Mouse (Mus musculus) stomach, embryonic 14.5 days (tissue): ENCODE results near the gene Olfr623. TPM values are rescaled to one million over a fixed set of nuclear protein-coding genes. Genes with fewer than 3 reads are reported as not detected.

Source experiments
- ATAC-seq: fragments of 200-750 bp; cut with Nextera tagmentation; 2 replicates; pipeline ENCODE4 v1.8.0; 2017; ENCODE audit warnings: low read depth, moderate TSS enrichment; ENCODE audit not compliant: insufficient number of reproducible peaks, insufficient read depth, low FRiP score
- H3K27ac ChIP-seq: fragments of 300-500 bp; sonication (generic); 2 replicates; pipeline ENCODE4 v1.5.1; 2014; ENCODE audit warnings: mild to moderate bottlenecking, low read length, moderate library complexity, mixed read lengths
- H3K27me3 ChIP-seq: fragments of 300-500 bp; sonication (generic); 2 replicates; pipeline ENCODE4 v1.6.1; 2014; ENCODE audit warnings: low read length, control low read depth, mixed read lengths; ENCODE audit not compliant: control insufficient read depth, insufficient read depth
- H3K36me3 ChIP-seq: fragments of 300-500 bp; sonication (generic); 2 replicates; pipeline ENCODE4 v1.6.1; 2014; ENCODE audit warnings: mild to moderate bottlenecking, control low read depth, low read length, moderate library complexity, mixed read lengths; ENCODE audit not compliant: control insufficient read depth, insufficient read depth
- H3K4me1 ChIP-seq: fragments of 300-500 bp; sonication (generic); 2 replicates; pipeline ENCODE4 v1.6.1; 2014; ENCODE audit warnings: low read length, control low read depth, mixed read lengths; ENCODE audit not compliant: control insufficient read depth, insufficient read depth
- H3K4me2 ChIP-seq: fragments of 300-500 bp; sonication (generic); replicated peaks from 2 replicates; pipeline ENCODE4 v1.6.1; 2014; ENCODE audit warnings: low read depth, low read length, control low read depth
- H3K4me3 ChIP-seq: fragments of 300-500 bp; sonication (generic); 2 replicates; pipeline ENCODE4 v1.5.1; 2014; ENCODE audit warnings: low read depth, low read length, control low read depth
- H3K9ac ChIP-seq: fragments of 300-500 bp; sonication (generic); replicated peaks from 2 replicates; pipeline ENCODE4 v1.6.1; 2014; ENCODE audit warnings: low read depth, mild to moderate bottlenecking, control low read depth, low read length, moderate library complexity, mixed read lengths
- H3K9me3 ChIP-seq: fragments of 300-500 bp; sonication (generic); 2 replicates; pipeline ENCODE4 v1.6.1; 2016; ENCODE audit warnings: low read depth, low read length, control low read depth; ENCODE audit not compliant: control insufficient read depth
- WGBS: fragments of 180-500 bp; shearing (Covaris S2); extraction: QIAGEN DNeasy Blood & Tissue Kit; methylation state at CpG from one replicate; pipeline ENCODE4 v1.1.7; 2014; 5-methylcytosine and 5-hydroxymethylcytosine counted together
- polyA plus RNA-seq: library from polyadenylated mRNA; unstranded; fragments of >200 nt; fragmentation: Nextera tagmentation; extraction: Ambion mirVana; gene quantifications from 2 replicates; pipeline ENCODE4 v1.2.1, GENCODE M21; 2014

Olfr623 gene
- not detected in 2 replicates for polyA plus RNA-seq

- ATAC-seq: no peak
- no peaks in the 10 kb centered on the region for H3K4me1 ChIP-seq
- H3K4me3 ChIP-seq: no peak within 1 kb of the TSS
- no peaks in the 10 kb centered on the region for H3K36me3 ChIP-seq
- no peaks in the 10 kb centered on the region for H3K9me3 ChIP-seq
- H3K4me2 ChIP-seq: no peak within 1 kb of the TSS
- H3K9ac ChIP-seq: no peak within 1 kb of the TSS
- no peak within 1 kb of the TSS for H3K27ac ChIP-seq
- no peaks in the 10 kb centered on the region for H3K27me3 ChIP-seq
These were observed at the start of gene Olfr623 for GRCm38 (mm10) chr7:103663598-103663997. Gene Olfr623, minus strand, starts transcription at chr7:103663698.

GRCm38 (mm10) chr7:103712024-103712423 lies 48.5 kb upstream of the Olfr623 start:
- 29% methylated on average over 2 of the region's 2 CpGs for WGBS
- Histone ChIP-seq H3K9ac (no peak overlapping the region), H3K27me3 (no peaks in the 10 kb centered on the region), H3K9me3 (no peaks in the 10 kb centered on the region), H3K27ac (no peak overlapping the region), H3K4me2 (no peak overlapping the region), H3K4me1 (no peaks in the 10 kb centered on the region), H3K4me3 (no peak overlapping the region), H3K36me3 (no peaks in the 10 kb centered on the region)
- ATAC-seq: no peak

GRCm38 (mm10) chr7:103699469-103699868 lies 36.0 kb upstream of the Olfr623 start:
- 90% methylated on average over 4 of the region's 4 CpGs for WGBS
- Histone ChIP-seq H3K4me3 (no peak overlapping the region), H3K27me3 (no peaks in the 10 kb centered on the region), H3K4me2 (no peak overlapping the region), H3K27ac (no peak overlapping the region), H3K4me1 (no peaks in the 10 kb centered on the region), H3K9ac (no peak overlapping the region), H3K36me3 (no peaks in the 10 kb centered on the region), H3K9me3 (no peaks in the 10 kb centered on the region)
- ATAC-seq: no peak

GRCm38 (mm10) chr7:103682420-103682819 lies 18.9 kb upstream of the Olfr623 start, which contains the start of gene Olfr625-ps1:
Gene Olfr625-ps1, plus strand, starts transcription at chr7:103682720.
- H3K4me1 ChIP-seq: no peaks in the 10 kb centered on the region
- no peak within 1 kb of the TSS for H3K27ac ChIP-seq
- no peaks in the 10 kb centered on the region for H3K27me3 ChIP-seq
- no peak within 1 kb of the TSS for H3K4me2 ChIP-seq
- H3K36me3 ChIP-seq: no peaks in the 10 kb centered on the region
- H3K9me3 ChIP-seq: no peaks in the 10 kb centered on the region
- no peak within 1 kb of the TSS for H3K4me3 ChIP-seq
- ATAC-seq: no peak
- H3K9ac ChIP-seq: no peak within 1 kb of the TSS

- 83% methylated on average over 2 of the region's 2 CpGs for WGBS
These were observed 7.6 kb upstream of the Olfr623 start, which contains the start of gene Olfr624 for GRCm38 (mm10) chr7:103671091-103671490. Gene Olfr624, minus strand, starts transcription at chr7:103671191.

GRCm38 (mm10) chr7:103644070-103644469 lies 19.4 kb downstream of the Olfr623 start:
- no peak overlapping the region for H3K4me2 ChIP-seq
- no peak overlapping the region for H3K4me3 ChIP-seq
- no peak overlapping the region for H3K9ac ChIP-seq
- H3K9me3 ChIP-seq: no peaks in the 10 kb centered on the region
- H3K4me1 ChIP-seq: no peaks in the 10 kb centered on the region
- no peak overlapping the region for H3K27ac ChIP-seq
- 69% methylated on average over 4 of the region's 4 CpGs for WGBS
- H3K36me3 ChIP-seq: no peaks in the 10 kb centered on the region
- H3K27me3 ChIP-seq: no peaks in the 10 kb centered on the region
- no peak for ATAC-seq

More at GRCm38 (mm10) chr7:103671091-103671490, 7.6 kb upstream of the Olfr623 start, which contains the start of gene Olfr624:
- Histone ChIP-seq H3K36me3 (no peaks in the 10 kb centered on the region), H3K9ac (no peak within 1 kb of the TSS), H3K4me3 (no peak within 1 kb of the TSS), H3K4me2 (no peak within 1 kb of the TSS), H3K27ac (no peak within 1 kb of the TSS), H3K27me3 (no peaks in the 10 kb centered on the region), H3K4me1 (no peaks in the 10 kb centered on the region), H3K9me3 (no peaks in the 10 kb centered on the region)
- ATAC-seq: no peak

- Histone ChIP-seq H3K4me2 (no peak within 1 kb of the TSS), H3K9me3 (no peaks in the 10 kb centered on the region), H3K36me3 (no peaks in the 10 kb centered on the region), H3K27me3 (no peaks in the 10 kb centered on the region), H3K4me1 (no peaks in the 10 kb centered on the region), H3K9ac (no peak within 1 kb of the TSS), H3K4me3 (no peak within 1 kb of the TSS), H3K27ac (no peak within 1 kb of the TSS)
- no peak for ATAC-seq
- WGBS: 86% methylated on average over 1 of the region's 1 CpGs
These were observed 20.9 kb downstream of the Olfr623 start, which contains the start of gene Olfr622 for GRCm38 (mm10) chr7:103642602-103643001. Gene Olfr622, minus strand, starts transcription at chr7:103642702.

GRCm38 (mm10) chr7:103636795-103637194 lies 26.7 kb downstream of the Olfr623 start:
- Histone ChIP-seq H3K4me1 (no peaks in the 10 kb centered on the region), H3K36me3 (no peaks in the 10 kb centered on the region), H3K27ac (no peak overlapping the region), H3K9ac (no peak overlapping the region), H3K27me3 (no peaks in the 10 kb centered on the region), H3K9me3 (no peaks in the 10 kb centered on the region), H3K4me2 (no peak overlapping the region), H3K4me3 (no peak overlapping the region)
- no peak for ATAC-seq

GRCm38 (mm10) chr7:103612434-103612833 lies 51.1 kb downstream of the Olfr623 start, which contains the start of gene Olfr620:
Gene Olfr620, minus strand, starts transcription at chr7:103612534.
- H3K27ac ChIP-seq: no peak within 1 kb of the TSS
- H3K4me1 ChIP-seq: no peaks in the 10 kb centered on the region
- H3K9me3 ChIP-seq: no peaks in the 10 kb centered on the region
- no peak for ATAC-seq
- H3K4me2 ChIP-seq: no peak within 1 kb of the TSS
- 76% methylated on average over 2 of the region's 2 CpGs for WGBS
- no peak within 1 kb of the TSS for H3K4me3 ChIP-seq
- H3K27me3 ChIP-seq: no peaks in the 10 kb centered on the region
- H3K9ac ChIP-seq: no peak within 1 kb of the TSS
- no peaks in the 10 kb centered on the region for H3K36me3 ChIP-seq
